Mouse (Mus musculus): ENCODE measurements around the gene Adamtsl4.

DNA sequence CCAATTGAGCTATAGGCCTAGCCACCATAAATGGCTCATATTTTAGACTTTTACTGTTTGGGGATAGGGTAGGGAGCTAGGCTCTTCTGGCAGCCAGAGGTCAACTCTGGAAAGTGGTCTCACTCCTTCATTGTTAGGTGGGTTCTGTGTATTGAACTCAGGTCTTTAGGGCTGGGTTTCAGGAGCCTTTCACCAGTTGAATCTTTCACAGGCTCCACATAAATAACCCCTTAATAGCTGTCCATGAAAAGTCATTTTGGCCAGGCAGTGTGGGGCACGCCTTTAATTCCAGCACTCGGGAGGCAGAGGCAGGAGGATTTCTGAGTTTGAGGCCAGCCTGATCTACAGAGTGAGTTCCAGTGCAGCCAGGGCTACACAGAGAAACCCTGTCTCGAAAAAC is 30.0 kb downstream of the Adamtsl4 start:
- TF ChIP-seq CTCF (conservative IDR thresholded peaks at IDR 0.05; ENCODE audit: insufficient read depth, insufficient read length, low read depth, low read length) (no peak), POLR2A (IDR thresholded peaks at IDR 0.05; ENCODE audit: low read depth, low read length) (no peak)
